Mouse (Mus musculus): ENCODE measurements around the gene Cacna1d.

Gene Cacna1d

DNA sequence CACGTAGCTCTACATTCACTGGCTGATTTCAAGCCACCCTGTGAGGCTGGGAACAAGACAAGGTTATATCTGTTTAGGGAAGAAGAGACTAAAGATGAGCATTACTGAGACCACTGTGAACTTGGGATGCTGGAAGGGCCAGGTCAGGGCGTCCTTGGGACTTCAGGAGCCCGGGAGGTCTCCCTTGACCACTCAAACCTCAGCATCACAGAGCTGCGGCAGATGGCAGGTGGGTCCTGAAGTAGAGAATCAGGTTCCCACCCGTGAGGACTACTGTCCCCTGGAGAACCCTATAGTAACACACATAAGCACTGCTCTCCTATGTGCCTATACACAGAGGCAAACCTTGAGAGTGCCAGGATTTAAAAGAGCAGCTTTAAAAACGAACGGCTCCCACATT is 323.6 kb downstream of the Cacna1d start:
- DNase-seq (ENCODE audit: low spot score in 2 of 2) = no peak

DNA sequence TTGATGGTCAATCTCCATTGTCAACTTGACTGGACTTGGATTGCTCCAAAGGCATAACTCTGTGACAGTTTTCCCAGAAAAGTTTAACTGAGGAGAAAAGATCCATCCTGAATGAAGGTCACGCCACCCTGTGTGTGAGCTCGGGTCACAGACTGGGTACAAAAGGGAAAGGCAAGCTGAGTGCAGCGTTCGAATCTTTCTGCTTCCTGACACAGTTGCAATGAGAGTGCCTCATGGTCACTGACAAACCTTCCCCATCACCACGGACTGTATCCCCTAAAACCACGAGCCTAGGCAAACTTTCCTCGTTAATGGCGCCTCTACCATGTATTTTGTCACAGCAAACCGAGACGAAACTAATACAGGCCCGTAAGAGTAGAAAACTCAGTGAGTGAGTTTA is 325.2 kb downstream of the Cacna1d start:
- no peak for DNase-seq (ENCODE audit: low spot score in 2 of 2)

DNA sequence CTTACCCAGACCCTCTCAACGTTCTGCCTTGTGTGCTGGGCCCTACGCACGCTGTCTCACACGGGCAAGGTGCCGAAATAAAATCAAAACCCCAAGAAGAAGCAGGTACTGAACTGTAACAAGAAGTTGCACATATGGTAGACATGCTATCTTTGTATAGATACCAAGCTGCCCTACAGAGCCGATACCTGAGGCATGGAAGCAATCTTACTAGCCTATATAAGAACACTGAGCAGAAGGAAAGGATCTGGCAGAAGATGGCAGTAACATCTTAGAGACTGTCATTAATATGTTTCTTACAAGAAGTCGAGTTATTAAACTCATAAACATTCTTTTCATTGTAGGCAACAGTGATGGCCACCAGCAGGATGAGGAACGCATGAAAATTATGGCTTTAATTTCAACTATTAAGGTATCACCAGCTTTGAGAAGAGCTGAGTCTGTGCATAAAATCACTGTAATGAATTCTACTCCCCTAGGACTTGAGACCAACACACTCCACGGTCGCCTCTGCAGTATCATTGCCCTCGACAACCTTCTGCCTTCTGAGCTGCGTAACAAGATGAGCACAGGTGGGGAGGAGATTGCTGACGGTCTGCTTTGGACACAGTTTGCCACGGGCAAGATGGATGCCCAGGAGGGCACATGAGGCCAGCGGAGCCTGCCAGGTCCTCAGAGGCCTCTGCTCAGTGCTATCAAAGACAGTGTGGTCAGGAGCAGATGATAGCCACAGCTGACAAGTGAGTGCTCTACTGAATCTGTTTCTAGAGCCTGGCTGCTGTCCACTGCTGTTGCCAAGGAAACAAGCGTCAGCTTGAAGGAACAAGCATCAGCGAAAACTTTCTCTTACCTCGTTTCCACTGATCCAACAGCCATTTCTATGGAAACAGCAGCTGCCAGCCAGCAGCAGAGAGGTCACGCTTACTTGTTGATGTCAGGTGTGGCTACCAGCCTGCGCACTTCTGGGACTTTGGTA is 327.2 kb downstream of the Cacna1d start:
- no peak for DNase-seq (ENCODE audit: low spot score in 2 of 2)

DNA sequence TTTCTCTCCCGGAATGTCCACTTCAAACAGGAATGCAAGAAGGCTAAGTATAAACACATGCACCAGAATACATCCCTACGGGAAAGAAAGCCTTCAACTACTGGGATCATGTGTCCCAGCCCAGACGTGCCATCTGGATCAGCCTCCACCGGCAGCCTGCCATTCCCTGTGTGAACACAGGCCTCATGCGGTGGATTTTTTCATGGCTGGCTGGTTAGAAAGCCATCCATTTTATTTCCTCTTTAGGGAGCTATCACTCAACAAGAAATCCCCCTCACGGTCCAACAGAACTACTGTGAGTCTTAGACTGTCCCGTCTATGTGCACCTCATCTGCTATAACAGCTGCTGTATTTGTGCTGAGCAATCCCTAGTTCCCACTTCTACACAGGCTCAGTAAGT is 343.5 kb downstream of the Cacna1d start:
- DNase-seq (ENCODE audit: low spot score in 2 of 2) = no peak

DNA sequence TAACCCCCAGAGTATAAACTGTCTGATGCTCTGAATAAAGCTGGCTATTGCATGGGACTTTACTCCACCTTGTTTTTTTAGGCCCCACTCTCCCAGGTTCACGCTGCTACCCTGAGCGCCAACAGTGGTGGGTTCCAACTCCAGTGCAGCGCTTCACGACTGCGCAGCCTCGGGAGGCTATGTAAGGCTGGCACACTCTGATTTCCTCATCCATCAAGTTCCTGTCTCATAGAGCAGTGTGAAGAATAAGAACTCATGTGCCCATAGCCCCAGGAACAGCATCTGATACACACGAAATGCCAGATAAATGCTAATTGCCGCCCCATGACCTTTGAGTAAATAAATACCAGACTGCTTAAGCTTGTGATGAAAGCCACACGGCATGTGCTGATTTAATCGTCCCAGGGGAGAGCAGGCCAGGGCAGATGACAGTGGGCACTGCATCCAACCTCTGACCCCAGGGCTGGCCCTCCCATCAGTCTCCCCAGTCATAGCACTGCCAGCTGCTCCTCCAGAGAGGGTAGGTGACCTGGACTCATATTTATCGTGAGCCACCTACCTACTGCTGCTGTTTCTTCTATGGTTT is 352.8 kb downstream of the Cacna1d start:
- DNase-seq (ENCODE audit: low spot score in 2 of 2) = no peak

DNA sequence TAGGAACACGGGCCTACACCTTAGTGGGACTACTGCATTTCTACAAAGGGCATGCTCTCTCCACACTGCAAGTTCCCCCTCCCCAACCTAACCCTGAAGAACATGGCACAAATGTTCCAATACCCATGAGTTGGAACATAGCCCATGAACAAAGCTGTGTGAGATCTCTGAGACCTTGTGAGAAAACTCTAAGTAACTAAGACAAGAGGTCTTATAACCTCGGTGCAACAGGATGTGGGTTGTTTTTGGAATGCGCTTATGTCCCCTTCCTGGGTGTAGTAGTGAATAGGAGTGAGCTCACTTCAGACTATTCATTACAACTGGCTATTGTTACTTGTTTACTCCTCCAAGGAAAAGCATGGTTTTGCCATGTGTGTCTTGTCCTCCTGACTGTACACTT is 353.3 kb downstream of the Cacna1d start:
- no peak for DNase-seq (ENCODE audit: low spot score in 2 of 2)

DNA sequence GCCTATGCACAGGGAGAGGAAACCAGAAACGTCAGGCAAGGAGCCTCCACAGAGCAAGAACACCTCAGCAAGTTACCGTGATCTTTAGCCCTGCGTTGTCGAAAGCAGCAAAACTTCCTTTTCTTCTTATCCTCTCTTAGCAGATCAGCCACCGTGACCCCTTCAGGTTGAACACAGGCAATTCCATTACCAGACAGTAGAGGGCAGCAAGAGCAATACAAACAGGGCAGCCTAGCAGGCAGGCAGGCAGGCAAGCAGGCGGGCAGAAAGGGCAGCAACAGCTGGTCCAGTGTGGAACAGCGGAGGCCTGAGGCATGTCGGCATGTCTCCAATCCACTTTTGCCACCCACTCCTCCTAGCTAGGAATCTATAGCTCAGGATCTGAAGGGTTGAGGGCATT is 354.3 kb downstream of the Cacna1d start:
- peak; percentile 85 to 90 for DNase-seq (ENCODE audit: low spot score in 2 of 2)

DNA sequence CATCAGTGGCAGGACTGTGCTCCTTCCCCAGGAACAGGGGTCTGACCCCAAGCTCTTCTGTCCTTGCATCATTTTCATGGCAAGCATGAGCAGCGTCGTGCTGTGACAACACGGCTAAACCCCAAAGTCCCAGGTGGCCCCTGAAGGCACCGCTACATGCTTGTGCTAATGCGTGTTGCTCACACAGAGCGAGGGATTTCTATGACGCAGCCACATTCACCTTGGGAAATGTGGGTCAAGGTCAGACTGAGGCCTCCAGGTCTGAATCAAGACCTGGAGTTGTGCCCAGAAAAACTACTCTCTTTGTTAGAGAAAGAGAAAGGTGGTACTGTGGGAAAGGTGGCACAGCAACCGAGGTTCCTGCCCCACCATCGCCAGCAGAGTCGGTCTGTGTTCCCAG is 355.9 kb downstream of the Cacna1d start:
- DNase-seq (ENCODE audit: low spot score in 2 of 2) = no peak

DNA sequence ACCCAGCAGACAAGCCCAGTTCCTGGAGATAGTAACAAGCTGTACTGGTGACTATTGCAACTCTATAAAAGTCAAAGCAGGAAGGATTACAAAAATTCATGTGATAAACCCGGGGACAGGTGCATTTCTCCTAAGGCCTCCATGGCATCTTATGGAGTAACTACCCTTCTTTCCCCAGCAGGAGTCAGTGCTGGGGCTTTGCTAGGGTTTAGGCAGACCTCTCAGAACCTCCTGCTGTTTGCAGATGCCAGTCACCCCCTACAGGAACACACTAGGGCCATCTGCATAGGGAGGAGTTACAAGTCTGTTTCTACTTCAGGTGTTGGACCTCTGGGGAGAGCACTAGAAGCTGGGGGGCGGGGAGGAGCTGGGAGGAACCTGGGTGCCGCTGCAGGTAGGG is 357.6 kb downstream of the Cacna1d start:
- no peak for DNase-seq (ENCODE audit: low spot score in 2 of 2)

DNA sequence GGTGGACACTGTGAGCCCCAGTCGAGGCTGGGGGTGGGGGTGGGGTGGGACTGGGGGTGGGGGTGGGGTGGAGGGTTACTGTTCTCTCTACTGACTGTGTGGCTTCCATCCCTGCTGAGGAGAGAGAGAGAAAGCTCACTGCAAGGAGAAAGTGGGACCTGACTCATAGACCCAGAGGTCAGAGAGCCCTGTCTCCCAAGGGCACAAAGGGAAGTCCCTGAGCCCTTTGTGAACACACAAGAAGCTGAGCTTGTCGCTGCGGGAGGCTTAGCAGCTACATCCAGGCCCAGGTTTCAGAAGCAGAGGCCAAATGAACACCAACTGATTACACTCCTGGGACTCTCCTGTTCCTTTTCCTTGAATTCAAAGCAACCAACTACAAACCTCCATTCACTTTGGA is 360.0 kb downstream of the Cacna1d start:
- DNase-seq (ENCODE audit: low spot score in 2 of 2) = no peak

DNA sequence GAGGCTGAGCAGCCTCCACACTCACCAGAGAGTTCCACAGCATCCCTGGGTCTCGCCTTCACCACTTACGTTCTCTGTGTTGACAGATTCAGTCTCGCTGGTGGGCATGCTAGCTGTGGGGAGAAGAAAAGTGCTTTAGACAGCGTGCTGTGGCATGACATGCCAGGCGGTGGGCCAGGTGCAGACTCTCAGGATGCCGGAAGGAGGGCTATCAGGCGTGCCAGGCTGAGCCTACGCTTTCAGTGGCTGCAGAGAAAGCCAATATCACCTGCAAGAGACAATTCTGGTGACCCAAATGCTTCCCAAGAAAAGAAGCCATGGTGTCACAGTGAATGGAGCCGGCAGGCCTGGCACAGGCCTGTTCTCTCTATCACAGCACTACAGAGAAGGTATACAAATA is 361.2 kb downstream of the Cacna1d start:
- DNase-seq (ENCODE audit: low spot score in 2 of 2) = no peak

DNA sequence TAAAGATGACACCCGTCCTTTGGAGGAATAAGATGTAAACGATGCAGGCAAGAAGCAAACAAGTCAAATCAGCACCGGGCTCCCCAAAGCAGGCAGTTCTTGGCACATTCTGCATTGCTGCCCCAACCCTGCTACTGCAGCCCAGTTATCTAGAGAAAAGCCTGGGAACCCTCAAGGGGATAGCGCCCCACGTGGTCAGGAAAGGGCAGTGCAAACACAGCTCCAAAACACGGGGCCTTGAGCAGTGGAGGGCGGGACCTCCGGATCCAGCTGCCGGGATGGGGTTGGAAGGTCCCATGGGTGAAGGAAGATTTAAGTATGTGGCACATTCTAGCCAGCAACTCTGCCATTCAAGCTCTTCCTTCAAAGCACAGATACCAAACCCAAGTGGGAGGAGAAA is 361.9 kb downstream of the Cacna1d start:
- DNase-seq (ENCODE audit: low spot score in 2 of 2) = peak; percentile 34 to 78

DNA sequence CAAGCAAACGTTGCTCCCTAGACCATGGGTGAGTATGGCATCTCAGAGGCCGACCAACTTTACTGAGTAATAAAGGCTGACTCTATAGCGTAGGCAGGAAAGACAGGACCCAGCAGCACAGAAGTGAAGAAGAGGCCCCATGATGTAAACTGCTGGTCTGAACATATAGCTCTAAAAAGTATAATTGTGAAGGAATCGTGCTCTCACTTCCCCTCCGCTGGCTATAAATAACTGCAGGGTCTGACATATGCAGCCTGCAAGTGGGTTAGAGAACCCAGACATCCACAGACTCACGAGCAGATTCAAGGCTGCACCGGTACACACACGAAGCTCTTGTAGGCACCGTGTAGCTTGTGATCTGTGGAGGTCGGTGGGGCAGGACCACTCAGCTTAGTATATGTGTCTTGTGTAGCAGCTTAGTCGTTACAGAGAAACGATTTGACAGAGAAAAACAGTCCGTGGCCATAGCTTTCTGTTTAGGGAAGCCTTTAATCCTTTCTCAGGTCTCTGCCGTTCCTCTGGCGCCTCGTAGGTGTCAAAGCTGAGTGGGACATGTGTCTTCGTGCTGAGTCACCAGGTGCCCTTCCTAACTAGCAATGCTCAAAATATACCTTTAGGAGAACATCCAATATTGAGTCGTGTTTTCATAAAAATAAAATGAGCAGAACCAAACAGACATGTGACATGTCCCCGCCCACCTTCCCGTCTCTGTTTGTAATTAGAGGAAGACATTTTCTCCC is 366.1 kb downstream of the Cacna1d start:
- DNase-seq (ENCODE audit: low spot score in 2 of 2) = no peak

DNA sequence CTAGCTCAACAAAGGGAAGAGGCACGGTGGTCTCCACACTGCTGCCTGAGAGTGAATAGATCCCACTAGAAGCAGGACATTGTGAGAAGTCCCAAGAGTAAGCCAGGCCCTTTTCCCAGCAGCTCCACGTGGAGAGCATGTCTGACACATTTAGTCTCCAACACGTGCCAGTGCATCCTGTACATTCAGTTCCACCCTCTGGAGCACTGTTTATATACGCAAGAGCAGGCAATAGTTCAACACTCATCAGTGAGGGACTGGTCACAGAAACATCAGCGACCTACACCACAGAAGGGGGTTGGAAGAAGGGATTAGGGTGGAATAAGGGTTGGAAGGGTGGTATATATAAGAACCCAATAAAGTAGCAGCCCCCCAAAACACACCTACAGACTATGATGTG is 371.2 kb downstream of the Cacna1d start:
- no peak for DNase-seq (ENCODE audit: low spot score in 2 of 2)

DNA sequence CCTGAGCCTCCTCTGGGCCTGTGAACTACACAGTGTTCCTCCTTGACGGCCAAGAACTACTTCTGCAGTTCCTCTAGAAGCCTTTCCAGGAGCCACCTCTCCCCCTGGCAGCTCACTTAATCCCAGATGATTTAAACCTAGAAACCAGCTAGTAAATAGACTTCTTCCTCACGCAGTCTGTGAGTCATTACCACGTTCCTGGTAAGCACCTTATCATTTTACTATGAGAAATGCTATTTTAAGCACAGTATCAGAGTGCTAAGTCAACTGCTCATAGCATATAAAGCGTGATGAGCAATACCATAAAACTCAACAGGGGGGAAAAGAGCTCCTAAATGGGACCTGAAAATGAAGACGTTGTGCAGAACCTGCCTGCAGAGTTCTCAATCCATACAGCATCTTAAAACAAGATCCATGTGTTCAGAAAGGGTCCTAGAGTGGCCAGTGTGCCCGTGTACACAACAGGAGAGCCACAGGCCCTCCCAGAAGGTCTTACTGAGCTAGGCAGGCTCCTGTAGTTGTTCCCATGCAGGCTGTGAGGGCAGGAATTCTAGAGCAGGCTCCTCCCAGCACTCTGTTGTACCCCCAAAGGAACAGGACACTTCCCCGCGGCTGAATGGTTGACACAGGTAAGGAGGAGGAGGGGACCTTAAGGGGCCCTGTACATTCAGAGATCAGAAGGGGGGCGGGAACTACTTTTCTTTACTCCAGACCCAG is 377.7 kb downstream of the Cacna1d start:
- DNase-seq (ENCODE audit: low spot score in 2 of 2) = no peak

DNA sequence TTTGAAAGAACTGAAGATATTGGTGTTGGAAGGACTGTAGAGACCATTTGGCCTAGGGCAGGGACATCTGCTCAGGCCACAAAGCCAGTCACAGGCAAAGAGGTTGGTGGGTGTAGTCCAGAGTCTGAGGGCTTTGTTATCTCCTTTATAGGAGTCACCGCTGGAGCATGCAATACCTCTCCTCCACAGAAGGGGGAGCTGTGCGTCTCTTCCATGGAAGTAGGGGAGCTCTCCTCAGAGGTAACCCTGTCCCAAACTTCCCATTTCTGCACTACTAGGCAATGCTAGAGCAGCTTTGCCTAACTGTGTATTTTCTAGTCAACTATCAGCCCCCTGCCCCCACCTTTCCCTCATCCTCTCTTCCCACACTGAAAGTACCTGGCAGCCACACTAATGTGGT is 382.2 kb downstream of the Cacna1d start:
- no peak for DNase-seq (ENCODE audit: low spot score in 2 of 2)

DNA sequence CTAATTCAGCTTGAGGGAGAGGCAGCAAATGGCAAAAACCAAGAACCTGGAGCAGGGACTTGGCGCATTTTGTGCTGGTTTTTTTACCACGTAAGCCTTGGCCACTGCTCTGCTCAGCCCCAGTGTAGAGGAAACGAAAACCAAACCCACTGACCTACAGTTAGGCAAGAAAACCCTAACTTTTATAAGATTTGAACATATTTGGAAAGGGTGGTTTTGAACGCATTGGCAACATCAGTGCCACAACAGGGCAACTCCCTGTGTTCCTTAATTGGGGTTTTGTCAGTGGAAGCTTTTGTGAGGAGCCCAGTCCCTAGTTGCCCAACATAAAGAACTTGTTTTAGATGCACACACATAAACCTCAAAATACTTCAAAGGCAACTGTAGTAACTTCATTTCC is 384.7 kb downstream of the Cacna1d start:
- DNase-seq (ENCODE audit: low spot score in 2 of 2) = no peak

DNA sequence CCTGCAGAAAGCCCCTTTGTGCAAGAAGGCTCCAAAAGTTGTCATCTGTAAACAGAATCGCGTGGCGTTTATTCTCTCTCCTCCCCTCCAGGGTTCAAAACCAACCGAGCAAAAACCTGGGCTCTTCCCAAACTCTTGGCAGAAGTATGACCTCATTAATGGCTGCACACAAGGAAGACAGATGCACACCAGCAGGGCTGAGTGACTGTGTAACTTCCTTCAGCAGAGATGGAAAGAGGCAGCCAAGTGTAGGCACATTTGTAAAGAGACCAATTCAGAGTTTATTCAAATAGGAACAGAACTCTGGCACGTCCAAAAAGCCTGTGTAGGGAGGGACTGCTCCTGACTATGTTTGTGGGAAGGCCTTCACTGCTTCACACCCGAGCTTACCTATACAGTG is 385.7 kb downstream of the Cacna1d start:
- DNase-seq (ENCODE audit: low spot score in 2 of 2) = no peak

DNA sequence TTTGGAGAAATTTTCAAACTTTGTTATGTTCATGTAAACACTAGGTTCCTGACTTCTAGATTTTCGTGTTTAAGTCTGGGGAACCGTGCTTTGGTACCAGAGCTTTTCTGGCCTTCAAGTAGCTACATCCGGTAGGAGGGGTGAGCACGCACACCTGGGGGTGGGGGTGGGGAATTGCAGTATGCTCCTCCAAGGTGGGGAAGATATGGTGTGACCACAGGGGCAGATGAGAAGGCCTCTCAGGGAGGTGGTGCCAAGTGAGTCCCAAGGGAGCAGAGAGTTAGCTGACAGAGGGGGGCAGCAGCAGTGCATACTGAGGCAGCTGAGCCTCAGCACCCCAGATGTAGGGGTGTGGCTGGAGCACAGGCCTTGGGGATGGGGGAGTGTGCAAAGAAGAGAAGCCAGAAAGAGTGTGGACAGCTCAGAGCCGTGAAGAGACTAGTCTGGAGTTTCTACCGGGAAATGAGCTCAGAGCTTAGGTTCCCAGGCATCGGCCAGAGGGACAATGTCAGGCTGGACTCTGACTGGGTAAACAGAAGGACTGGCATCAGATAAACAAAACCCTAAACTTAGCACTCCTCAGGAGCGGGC is 387.2 kb downstream of the Cacna1d start:
- DNase-seq (ENCODE audit: low spot score in 2 of 2) = peak in 1 of 2 experiments; percentile 20

DNA sequence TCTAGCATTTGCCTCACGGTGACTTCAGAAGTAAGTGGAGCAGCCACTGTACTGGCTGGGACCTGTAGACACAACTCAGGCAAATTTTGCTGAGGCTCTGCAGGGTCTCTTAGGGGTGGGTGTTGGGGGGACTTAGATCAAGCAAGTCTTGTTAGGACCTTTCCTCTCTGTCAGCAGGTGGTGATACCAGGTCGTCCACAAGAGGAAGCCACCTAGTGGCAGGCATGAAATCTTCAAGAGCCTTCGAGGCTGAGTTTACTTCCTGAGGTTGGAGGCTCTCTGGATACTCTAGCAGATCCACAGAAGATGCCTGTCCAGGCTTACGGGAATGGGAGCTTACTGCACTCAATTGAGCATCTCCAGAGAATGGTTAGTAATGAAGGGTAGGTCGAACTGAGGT is 394.0 kb downstream of the Cacna1d start:
- peak in 1 of 2 experiments; percentile 17 for DNase-seq (ENCODE audit: low spot score in 2 of 2)

DNA sequence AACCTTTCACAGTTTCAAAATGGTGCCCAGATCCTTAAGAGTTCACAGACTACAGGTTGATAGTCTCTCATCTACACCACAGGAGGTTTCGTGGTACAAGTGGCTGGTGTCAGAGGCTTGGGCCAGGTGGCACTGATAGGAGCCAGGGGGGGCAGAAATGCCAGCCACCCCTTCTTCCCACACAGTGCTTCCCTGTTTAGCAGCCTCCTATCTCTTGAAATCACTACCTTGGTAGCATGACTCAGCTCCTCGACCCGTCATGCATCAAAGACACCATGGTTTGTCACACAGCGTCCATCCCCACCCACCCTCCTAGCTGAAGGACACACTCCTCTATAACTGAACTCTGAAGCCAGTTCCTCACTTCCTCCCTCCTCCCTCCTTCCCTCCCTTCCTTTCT is 398.8 kb downstream of the Cacna1d start:
- DNase-seq (ENCODE audit: low spot score in 2 of 2) = no peak

DNA sequence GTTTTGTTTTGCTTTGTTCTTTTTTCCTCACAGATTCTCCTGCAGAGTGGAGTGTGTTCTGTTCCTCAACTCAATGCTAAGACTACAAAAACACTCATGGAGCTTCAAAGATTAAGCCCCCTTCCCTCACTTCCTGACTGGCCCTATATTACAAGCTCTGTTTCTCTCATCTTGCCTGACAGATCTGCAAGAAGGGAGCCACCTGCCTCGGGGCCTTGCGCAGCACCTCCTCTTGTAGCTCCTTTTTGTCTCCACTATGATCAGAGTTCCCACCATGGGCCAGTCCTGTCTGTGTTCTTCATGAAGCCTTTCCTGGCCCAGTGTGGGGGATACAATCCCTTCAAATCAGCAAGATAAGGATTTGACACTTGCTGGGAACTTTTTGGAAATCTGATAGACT is 399.2 kb downstream of the Cacna1d start:
- DNase-seq (ENCODE audit: low spot score in 2 of 2) = no peak
